Mouse (Mus musculus): Measurements from ENCODE around the gene Tpo.

DNA sequence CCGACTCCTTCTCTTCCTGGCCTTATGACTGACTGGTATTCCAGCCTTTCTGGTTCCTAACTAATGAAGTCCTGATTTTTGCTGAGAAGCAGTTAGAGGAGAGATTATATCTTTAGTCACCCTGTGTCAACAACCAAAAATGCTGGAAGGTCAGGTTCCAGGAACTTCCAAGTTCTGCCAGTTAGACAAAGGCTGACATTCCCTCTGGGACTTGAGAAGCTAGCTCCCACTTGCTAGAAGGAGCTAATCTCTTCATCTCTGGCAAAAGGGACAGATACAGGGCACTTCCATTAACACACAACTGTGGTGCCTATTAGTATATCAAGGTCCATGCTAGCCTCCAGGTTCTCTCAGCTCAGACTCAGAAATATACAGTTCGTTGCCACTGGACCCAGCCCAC lies 64.6 kb downstream of the Tpo start:
- TF ChIP-seq CTCF (IDR thresholded peaks at IDR 0.05; ENCODE audit: control insufficient read depth, insufficient read depth, insufficient replicate concordance, low read depth, low read length) (no peak), POLR2A (IDR thresholded peaks at IDR 0.05; ENCODE audit: control insufficient read depth, low read depth, low read length) (no peak)
